Mouse (Mus musculus): ENCODE results near the gene Top3a. TPM values are rescaled to one million over a fixed set of nuclear protein-coding genes. Genes with fewer than 3 reads are reported as not detected.
A peak's percentile ranks its signal among the peaks of the same experiment; 100 is the strongest.

Gene Top3a
- total RNA-seq, 1 experiment from 2014 or later, result 27.9 TPM

GRCm38 (mm10) chr11:60729217-60729641 lies 47.9 kb downstream of the Top3a start:
- no peak for ATAC-seq (replicated peaks in 1 of 2; ENCODE audit: insufficient read depth in 1 of 2, low FRiP score in 2 of 2, low TSS enrichment in 1 of 2, low read depth in 1 of 2, poor library complexity in 2 of 2, severe bottlenecking in 2 of 2)

GRCm38 (mm10) chr11:60728260-60728761 lies 48.9 kb downstream of the Top3a start, which contains the start of gene Mief2:
Mief2 (plus strand) TSS chr11:60728398.
- ATAC-seq (replicated peaks in 1 of 2; ENCODE audit: insufficient read depth in 1 of 2, low FRiP score in 2 of 2, low TSS enrichment in 1 of 2, low read depth in 1 of 2, poor library complexity in 2 of 2, severe bottlenecking in 2 of 2), result peak; percentile 92 to 93

DNA sequence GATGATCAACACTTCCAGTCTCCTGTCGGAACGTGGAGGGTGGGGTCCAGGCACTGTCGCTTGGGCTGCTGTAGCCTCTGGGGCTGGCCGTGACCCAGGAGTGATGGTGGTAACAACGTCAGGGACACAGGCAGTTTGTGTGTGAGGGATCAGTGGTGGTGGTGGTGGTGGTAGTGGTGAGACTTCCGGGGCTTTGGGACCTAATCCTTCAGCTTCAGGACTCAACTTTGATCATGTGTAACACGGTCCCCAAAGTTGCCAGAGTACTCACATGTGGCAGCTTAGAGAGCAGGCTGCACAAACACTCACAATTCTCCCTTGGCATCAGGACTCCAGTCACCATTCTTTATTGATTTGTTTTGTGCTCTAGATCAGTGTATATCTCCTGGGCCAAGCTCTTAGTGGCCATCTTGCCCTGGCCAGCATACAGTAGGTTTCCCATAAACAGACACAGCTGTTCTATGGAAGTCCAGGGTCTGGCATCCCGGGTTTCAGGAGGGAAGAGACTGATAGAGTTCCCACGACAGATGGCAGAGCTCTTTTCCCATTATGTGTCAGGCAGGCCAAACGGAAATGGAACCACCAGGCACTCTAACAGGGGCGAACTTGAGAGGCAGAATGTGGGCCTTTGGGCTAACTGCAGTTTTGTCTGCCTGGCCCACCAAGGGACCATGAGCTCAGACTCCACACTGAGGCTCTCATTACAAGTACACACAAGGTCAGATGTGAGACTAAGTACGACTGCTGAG lies 49.6 kb downstream of the Top3a start:
- ATAC-seq (replicated peaks in 1 of 2; ENCODE audit: insufficient read depth in 1 of 2, low FRiP score in 2 of 2, low TSS enrichment in 1 of 2, low read depth in 1 of 2, poor library complexity in 2 of 2, severe bottlenecking in 2 of 2), result peak in 1 of 2 experiments; percentile 1; a peak in 1 of 4 replicates

DNA sequence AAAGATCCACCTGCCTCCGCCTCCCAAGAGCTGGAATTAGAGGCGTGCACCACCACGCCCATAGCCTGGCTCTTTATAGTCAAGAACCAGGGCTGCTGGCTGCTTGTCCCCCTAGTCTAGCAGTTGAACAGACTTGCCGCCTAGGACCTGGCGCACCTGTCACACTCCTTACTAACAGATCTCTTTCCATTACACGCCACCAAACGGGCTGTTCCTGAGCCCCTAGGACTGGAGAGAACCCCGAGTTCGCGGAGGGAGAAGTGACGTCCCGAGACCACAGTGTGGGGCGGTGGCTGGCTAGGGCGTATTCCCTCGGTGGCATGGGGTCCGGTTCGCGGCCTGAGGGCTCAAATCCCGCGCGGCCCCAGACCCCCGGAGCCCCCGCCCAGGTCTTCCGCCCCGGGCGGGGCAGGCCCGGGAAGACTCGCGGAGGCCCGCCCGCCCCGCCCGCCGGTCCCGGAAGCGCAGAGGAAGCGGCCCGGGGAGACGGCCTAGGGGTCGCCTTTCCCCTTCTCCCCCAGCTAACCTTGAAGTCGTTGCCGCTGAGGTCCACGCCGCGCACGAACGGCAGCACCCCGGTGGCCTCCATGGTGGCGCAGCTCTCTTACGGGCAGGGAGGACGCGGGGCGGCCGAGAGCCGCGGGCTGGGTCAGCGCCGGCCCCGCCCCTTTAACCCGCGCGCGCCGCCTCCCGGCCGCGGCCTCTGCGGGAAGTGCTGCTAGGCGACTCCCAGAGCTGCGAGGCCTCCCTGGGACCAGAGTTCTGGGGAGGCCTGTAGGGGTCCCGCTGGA lies 50.4 kb downstream of the Top3a start, which contains the start of gene Flii:
Gene Flii (minus strand): TSS at position 663 of the 791 bp plus-strand sequence.
- peak; percentile 9 to 37; a peak in 2 of 4 replicates for ATAC-seq (replicated peaks in 1 of 2; ENCODE audit: insufficient read depth in 1 of 2, low FRiP score in 2 of 2, low TSS enrichment in 1 of 2, low read depth in 1 of 2, poor library complexity in 2 of 2, severe bottlenecking in 2 of 2)

DNA sequence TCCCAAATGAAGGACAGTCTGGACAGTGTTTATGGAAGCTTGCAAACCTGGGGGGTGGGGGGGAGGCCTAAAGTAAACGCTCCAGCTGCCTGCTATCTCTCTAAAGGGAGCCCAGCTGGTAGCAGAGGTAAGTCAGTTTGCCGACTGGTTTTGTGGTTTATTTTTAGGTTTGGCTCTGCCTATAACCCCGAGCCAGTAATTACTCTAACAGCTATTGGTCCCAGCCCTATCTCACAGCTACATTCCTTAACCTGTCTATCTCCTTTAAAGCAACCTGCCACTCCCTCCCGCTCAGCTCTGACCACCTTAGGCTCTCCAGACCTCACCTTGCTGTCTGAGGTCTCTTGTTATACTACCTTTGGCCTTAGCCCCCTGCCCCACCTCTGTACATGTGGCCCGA lies 57.9 kb downstream of the Top3a start:
- ATAC-seq (replicated peaks in 1 of 2; ENCODE audit: insufficient read depth in 1 of 2, low FRiP score in 2 of 2, low TSS enrichment in 1 of 2, low read depth in 1 of 2, poor library complexity in 2 of 2, severe bottlenecking in 2 of 2), result no peak

DNA sequence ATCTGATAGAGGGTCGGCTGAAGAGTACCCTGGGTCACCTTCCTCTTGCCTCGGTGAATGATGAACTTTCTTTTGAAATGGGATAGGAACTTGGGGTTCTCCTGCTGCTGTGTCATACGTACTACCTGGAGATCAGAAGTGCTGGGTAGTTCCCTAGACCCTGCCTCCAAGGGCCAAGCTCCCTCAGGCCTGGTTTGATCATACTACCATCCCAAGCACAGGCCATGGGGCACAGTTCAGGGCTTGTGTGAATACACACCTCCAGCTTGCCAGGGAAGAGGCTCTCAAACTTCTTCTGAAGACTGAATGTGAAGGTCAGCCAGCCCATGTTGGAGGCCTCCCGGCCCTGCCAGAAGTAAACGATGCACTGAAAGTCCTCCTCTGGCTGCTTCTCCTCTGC lies 61.3 kb downstream of the Top3a start:
- ATAC-seq (replicated peaks in 1 of 2; ENCODE audit: insufficient read depth in 1 of 2, low FRiP score in 2 of 2, low TSS enrichment in 1 of 2, low read depth in 1 of 2, poor library complexity in 2 of 2, severe bottlenecking in 2 of 2), result no peak

DNA sequence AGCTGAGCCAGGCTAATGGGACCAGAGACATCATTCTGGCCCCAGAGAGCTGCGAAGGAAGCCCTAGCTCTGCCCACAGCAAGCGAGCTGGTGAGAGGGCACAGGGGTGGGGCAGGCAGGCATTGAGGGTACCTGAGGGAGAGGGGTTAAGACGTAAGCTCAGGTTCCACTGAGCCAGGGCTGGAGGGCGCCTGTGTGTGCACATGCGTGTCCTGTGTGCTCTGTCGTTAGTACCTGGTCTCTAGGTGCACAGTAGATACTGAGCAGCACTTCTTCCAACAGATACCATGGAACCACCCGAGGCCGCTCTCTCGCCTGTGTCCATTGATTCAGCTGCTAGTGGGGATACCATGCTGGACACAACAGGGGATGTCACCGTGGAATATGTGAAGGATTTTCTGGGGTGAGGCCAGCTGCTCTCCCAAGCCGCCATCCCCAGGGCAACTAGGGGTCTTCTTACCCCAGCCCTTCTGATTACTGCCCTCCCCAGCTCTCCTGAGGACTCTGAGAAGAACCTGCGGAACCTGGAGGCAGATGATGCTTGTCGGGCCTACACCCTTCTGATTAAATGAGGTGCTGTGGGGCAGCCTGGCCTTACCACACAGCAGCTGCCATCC lies 64.4 kb downstream of the Top3a start:
- no peak for ATAC-seq (replicated peaks in 1 of 2; ENCODE audit: insufficient read depth in 1 of 2, low FRiP score in 2 of 2, low TSS enrichment in 1 of 2, low read depth in 1 of 2, poor library complexity in 2 of 2, severe bottlenecking in 2 of 2)

GRCm38 (mm10) chr11:60712040-60712439 lies 65.1 kb downstream of the Top3a start:
- no peak for ATAC-seq (replicated peaks in 1 of 2; ENCODE audit: insufficient read depth in 1 of 2, low FRiP score in 2 of 2, low TSS enrichment in 1 of 2, low read depth in 1 of 2, poor library complexity in 2 of 2, severe bottlenecking in 2 of 2)

DNA sequence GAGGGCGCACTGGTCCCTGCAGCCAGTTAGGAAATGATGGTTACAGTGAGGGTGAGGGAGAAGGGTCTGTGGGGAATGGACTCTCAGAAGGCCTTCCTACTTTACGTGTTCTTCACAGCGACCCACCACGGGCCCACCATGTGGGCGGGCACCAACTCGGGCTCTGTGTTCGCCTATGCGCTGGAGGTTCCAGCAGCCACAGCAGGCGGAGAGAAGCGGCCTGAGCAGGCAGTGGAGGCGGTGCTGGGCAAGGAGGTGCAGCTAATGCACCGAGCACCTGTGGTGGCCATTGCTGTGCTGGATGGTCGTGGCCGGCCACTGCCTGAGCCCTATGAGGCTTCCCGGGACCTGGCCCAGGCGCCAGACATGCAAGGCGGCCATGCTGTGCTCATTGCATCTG lies 65.9 kb downstream of the Top3a start:
- ATAC-seq (replicated peaks in 1 of 2; ENCODE audit: insufficient read depth in 1 of 2, low FRiP score in 2 of 2, low TSS enrichment in 1 of 2, low read depth in 1 of 2, poor library complexity in 2 of 2, severe bottlenecking in 2 of 2), result no peak

DNA sequence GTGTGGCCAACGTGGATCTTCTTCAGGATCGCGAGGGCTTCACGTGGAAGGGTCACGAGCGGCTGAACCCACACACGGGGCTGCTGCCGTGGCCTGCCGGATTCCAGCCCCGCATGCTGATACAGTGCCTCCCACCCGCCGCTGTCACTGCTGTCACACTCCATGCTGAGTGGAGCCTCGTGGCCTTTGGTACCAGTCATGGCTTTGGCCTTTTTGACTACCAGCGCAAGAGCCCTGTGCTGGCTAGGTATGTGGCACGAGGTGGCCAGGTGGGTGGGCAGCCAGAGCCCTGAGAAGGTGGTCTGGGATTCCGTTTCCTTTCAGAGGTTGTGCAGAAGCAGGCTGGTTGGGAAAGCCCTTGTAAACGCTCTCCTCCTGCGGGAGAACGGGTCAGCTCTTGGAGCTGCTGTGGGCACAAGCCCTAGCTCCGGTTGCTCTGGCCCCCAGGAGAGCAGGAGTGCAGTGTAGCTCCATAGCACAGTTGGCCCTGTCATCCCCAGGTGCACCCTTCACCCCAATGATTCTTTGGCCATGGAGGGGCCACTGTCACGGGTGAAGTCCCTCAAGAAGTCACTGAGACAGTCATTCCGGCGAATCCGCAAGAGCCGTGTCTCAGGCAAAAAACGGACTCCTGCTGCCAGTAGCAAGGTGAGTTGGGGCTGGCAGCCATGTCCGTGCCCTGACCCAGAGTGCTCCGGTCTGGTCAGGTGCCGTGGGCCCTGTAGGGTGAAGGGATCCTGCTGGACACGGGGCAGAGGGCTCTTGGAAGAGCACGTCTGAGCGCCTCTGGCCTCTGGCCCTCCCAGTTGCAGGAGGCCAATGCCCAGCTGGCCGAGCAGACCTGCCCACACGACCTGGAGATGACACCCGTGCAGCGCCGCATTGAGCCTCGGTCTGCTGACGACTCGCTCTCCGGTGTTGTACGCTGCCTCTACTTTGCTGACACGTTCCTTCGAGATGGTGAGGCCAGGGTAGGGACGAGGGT lies 67.4 kb downstream of the Top3a start:
- ATAC-seq (replicated peaks in 1 of 2; ENCODE audit: insufficient read depth in 1 of 2, low FRiP score in 2 of 2, low TSS enrichment in 1 of 2, low read depth in 1 of 2, poor library complexity in 2 of 2, severe bottlenecking in 2 of 2), result no peak

GRCm38 (mm10) chr11:60708631-60709030 lies 68.5 kb downstream of the Top3a start:
- no peak for ATAC-seq (replicated peaks in 1 of 2; ENCODE audit: insufficient read depth in 1 of 2, low FRiP score in 2 of 2, low TSS enrichment in 1 of 2, low read depth in 1 of 2, poor library complexity in 2 of 2, severe bottlenecking in 2 of 2)

- ATAC-seq (replicated peaks in 1 of 2; ENCODE audit: insufficient read depth in 1 of 2, low FRiP score in 2 of 2, low TSS enrichment in 1 of 2, low read depth in 1 of 2, poor library complexity in 2 of 2, severe bottlenecking in 2 of 2), result no peak
Observed at GRCm38 (mm10) chr11:60707672-60708071, 69.5 kb downstream of the Top3a start.

DNA sequence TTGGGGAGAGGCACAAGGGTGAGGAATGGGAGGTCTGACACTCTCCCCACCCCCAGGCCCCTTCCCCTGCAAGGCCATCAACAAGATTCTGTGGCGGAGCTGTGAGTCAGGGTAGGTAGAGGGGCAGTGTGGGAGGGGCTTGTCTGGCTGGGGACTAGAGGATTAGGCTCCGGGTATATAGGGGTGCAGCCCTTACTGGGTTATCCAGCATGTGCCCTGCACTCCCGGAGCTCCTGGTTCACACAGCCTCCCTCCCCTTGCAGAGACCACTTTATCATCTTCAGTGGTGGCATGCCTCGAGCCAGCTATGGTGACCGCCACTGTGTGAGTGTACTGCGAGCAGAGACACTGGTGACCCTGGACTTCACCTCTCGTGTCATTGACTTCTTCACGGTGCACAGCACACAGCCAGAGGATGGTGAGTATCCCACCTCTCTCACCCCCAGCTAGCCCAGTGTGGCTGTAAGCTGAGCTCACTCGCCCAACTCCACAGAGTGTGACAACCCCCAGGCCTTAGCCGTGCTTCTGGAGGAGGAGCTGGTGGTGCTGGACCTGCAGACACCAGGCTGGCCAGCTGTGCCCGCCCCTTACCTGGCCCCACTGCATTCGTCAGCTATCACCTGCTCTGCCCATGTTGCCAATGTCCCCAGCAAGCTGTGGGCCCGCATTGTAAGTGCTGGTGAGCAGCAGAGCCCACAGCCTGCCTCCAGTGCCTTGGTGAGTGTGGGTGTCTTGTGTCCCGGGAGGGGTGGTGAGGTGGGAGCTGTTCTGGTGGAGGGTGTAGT lies 70.3 kb downstream of the Top3a start:
- ATAC-seq (replicated peaks in 1 of 2; ENCODE audit: insufficient read depth in 1 of 2, low FRiP score in 2 of 2, low TSS enrichment in 1 of 2, low read depth in 1 of 2, poor library complexity in 2 of 2, severe bottlenecking in 2 of 2), result no peak

DNA sequence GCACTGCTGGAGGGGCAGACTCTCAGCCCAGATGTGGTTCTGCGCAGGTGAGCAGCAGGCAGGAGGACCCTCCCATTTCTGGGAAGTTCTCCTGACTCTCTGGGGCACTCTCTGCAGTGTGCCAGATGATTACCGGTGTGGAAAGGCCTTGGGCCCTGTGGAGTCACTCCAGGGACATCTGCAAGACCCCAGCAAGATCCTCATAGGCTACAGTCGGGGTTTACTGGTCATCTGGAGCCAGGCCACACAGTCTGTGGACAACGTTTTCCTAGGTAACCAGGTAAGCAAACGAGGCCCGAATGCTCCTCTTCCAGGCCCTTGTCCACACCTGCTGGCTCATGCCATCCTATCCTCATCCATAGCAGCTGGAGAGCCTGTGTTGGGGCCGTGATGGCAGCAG lies 71.1 kb downstream of the Top3a start:
- no peak for ATAC-seq (replicated peaks in 1 of 2; ENCODE audit: insufficient read depth in 1 of 2, low FRiP score in 2 of 2, low TSS enrichment in 1 of 2, low read depth in 1 of 2, poor library complexity in 2 of 2, severe bottlenecking in 2 of 2)

DNA sequence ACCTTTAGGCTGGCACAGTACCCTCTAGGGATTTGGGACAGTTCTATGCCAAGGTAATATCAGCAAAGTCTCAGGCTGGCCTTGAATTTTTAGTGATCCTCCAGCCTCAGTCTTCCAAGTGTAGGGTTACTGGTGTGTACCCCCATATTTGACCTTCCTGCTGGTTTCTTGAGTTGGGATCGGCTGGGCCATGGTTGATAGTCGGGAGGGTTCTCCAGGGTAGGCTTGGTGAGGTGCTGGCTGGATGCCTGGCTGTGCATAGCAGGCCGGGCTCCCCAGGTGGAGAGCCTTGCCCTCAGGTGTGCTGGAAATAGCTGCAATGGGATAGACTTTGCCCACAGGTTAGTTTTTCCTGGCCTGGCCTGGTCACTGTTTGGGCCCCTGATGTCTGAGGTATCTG lies 71.9 kb downstream of the Top3a start:
- ATAC-seq (replicated peaks in 1 of 2; ENCODE audit: insufficient read depth in 1 of 2, low FRiP score in 2 of 2, low TSS enrichment in 1 of 2, low read depth in 1 of 2, poor library complexity in 2 of 2, severe bottlenecking in 2 of 2), result no peak

All from hematopoietic stem cell, adult 5-6 weeks (primary cell).